ENCODE assay signal across 14 mouse cellular contexts in the genomic region with DNA sequence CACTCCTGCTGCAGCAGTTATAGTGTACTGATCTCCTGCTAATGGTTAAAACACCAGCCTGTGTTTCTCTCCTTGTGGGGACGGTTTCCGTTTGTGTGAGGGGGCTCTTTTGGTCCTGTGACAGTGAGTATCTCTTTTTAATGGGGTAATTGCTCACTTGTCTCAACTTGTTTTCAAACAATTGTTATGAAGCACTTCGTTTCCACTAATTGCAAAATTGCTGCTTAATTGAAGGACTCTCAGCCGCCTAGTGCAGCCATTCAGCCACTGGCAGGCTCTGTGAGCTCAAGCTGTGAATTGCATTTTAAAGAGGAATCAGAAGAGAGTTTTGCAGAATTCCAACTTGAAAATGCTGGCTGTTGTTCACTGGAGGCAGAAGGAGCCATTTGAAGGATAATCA. TPM values are rescaled to one million over a fixed set of nuclear protein-coding genes. Genes with fewer than 3 reads are reported as not detected.
A peak's percentile ranks its signal among the peaks of the same experiment; 100 is the strongest.
DNase-seq lines count a peak whose midpoint lies in the region; ATAC-seq and TF ChIP-seq lines count a peak whose summit lies in the region.
"Had no signal": no experiment of that assay in that cellular context is flagged by ENCODE, and none has a peak within 500 bp of the region (broad histone marks: within the 10 kb centered on the region; RNA-seq: fewer than 3 reads in every experiment).

No protein-coding gene starts in this region.

- intact Hi-C loops in gastrocnemius, adult 2 months (cut with DNase I), result loop anchor here (10.0 kb wide), 1 partner anchor 188 kb away; no protein-coding TSS in a partner anchor

- 3% methylated on average over 4 of the region's 4 CpGs for WGBS in embryonic facial prominence, embryonic 11.5 days
- 3% methylated on average over 4 of the region's 4 CpGs for WGBS in forebrain, postnatal 0 days
- 4% methylated on average over 4 of the region's 4 CpGs for WGBS in midbrain, embryonic 14.5 days
- 38% methylated on average over 4 of the region's 4 CpGs for WGBS in lung, adult 2 months

- no peak for ATAC-seq in embryonic facial prominence, embryonic 11.5 days (replicated peaks; ENCODE audit: insufficient number of reproducible peaks, low FRiP score, low TSS enrichment, low read depth)
- no peak for ATAC-seq in forebrain, postnatal 0 days
- ATAC-seq in midbrain, embryonic 14.5 days (ENCODE audit: low FRiP score, low TSS enrichment), result no peak
- ATAC-seq: liver, postnatal 0 days had no signal

- DNase-seq in brain, embryonic 14.5 days (ENCODE audit: low read depth), result peak; percentile 88
- peak; percentile 36 for DNase-seq in embryonic facial prominence, embryonic 11.5 days (ENCODE audit: low spot score)
- peak; percentile 24 for DNase-seq in forebrain, postnatal 0 days
- DNase-seq in midbrain, embryonic 14.5 days, result peak; percentile 39
- DNase-seq in lung, adult 2 months, result no peak
- DNase-seq in gastrocnemius, adult 2 months, result no peak
- DNase-seq in gastrocnemius, postnatal 4 days (ENCODE audit: low spot score in 2 of 2), result no peak
- DNase-seq: cerebellum, adult 2 months; embryo, embryonic 11 days; heart, adult 11 months; liver, postnatal 0 days had no signal

- H3K36me3 ChIP-seq in embryonic facial prominence, embryonic 11.5 days (replicated peaks; ENCODE audit: control insufficient read depth, insufficient read depth, low read depth, low read length), result no peaks in the 10 kb centered on the region
- H3K36me3 ChIP-seq in forebrain, postnatal 0 days (ENCODE audit: insufficient read depth), result no peaks in the 10 kb centered on the region
- no peaks in the 10 kb centered on the region for H3K36me3 ChIP-seq in midbrain, embryonic 14.5 days (ENCODE audit: control insufficient read depth, insufficient read depth, low read length)
- H3K36me3 ChIP-seq: kidney, embryonic 15.5 days; stomach, embryonic 15.5 days had no signal

- H3K27me3 ChIP-seq in embryonic facial prominence, embryonic 11.5 days (ENCODE audit: control insufficient read depth, insufficient read depth, low read length), result no peaks in the 10 kb centered on the region
- H3K27me3 ChIP-seq in forebrain, postnatal 0 days (ENCODE audit: insufficient read depth, low read length), result peaks cover 38% of the 10 kb centered on the region
- 0 out of 2 replicates have a peak, but pooled peaks cover 4% of the 10 kb centered on the region for H3K27me3 ChIP-seq in midbrain, embryonic 14.5 days (ENCODE audit: control insufficient read depth, insufficient read depth, low read length)

- no peak overlapping the region for H3K27ac ChIP-seq in embryonic facial prominence, embryonic 11.5 days (replicated peaks; ENCODE audit: low read depth, low read length)
- no peak overlapping the region for H3K27ac ChIP-seq in forebrain, postnatal 0 days (ENCODE audit: low read depth, low read length)
- H3K27ac ChIP-seq in midbrain, embryonic 14.5 days (replicated peaks; ENCODE audit: low read depth, low read length), result no peak overlapping the region
- H3K27ac ChIP-seq in gastrocnemius, adult 2 months, result no peak overlapping the region
- H3K27ac ChIP-seq: kidney, embryonic 15.5 days; macrophage; stomach, embryonic 15.5 days had no signal

- H3K4me1 ChIP-seq in embryonic facial prominence, embryonic 11.5 days (ENCODE audit: control insufficient read depth, insufficient read depth, low read length), result no peaks in the 10 kb centered on the region
- 0 out of 2 replicates have a peak, but pooled peaks cover 4% of the 10 kb centered on the region for H3K4me1 ChIP-seq in forebrain, postnatal 0 days (ENCODE audit: insufficient read depth)
- peaks cover 10% of the 10 kb centered on the region for H3K4me1 ChIP-seq in midbrain, embryonic 14.5 days (ENCODE audit: control insufficient read depth, insufficient read depth, low read length)
- no peaks in the 10 kb centered on the region for H3K4me1 ChIP-seq in lung, adult 2 months (ENCODE audit: control insufficient read depth, insufficient read depth, low read length)

- no peak overlapping the region for H3K9ac ChIP-seq in embryonic facial prominence, embryonic 11.5 days (replicated peaks; ENCODE audit: low read length)
- H3K9ac ChIP-seq in forebrain, postnatal 0 days, result no peak overlapping the region
- H3K9ac ChIP-seq in midbrain, embryonic 14.5 days (replicated peaks; ENCODE audit: low read length), result no peak overlapping the region
- H3K9ac ChIP-seq: kidney, embryonic 15.5 days; liver, postnatal 0 days; stomach, embryonic 15.5 days had no signal

- no peaks in the 10 kb centered on the region for H3K9me3 ChIP-seq in embryonic facial prominence, embryonic 11.5 days (replicated peaks; ENCODE audit: control insufficient read depth, low read length)
- no peaks in the 10 kb centered on the region for H3K9me3 ChIP-seq in forebrain, postnatal 0 days (ENCODE audit: low read length)
- H3K9me3 ChIP-seq in midbrain, embryonic 14.5 days (ENCODE audit: control insufficient read depth, low read length), result no peaks in the 10 kb centered on the region
- H3K9me3 ChIP-seq: kidney, embryonic 15.5 days; stomach, embryonic 15.5 days had no signal

- TF ChIP-seq POLR2A in brain, embryonic 14.5 days (IDR thresholded peaks at IDR 0.05; ENCODE audit: borderline replicate concordance, extremely low read depth, insufficient read depth, insufficient read length, poor library complexity, severe bottlenecking), result no peak
- TF ChIP-seq POLR2A in lung, adult 2 months (IDR thresholded peaks at IDR 0.05; ENCODE audit: borderline replicate concordance, extremely low read depth, low read depth, low read length), result no peak

- H3K4me2 ChIP-seq in embryonic facial prominence, embryonic 11.5 days (ENCODE audit: low read depth, low read length), result no peak overlapping the region
- H3K4me2 ChIP-seq in forebrain, postnatal 0 days (ENCODE audit: low read depth), result no peak overlapping the region
- peak overlapping the region; percentile 25; the same call in 1 of the 2 replicates for H3K4me2 ChIP-seq in midbrain, embryonic 14.5 days (ENCODE audit: low read length)
- H3K4me2 ChIP-seq: kidney, embryonic 15.5 days; stomach, embryonic 15.5 days had no signal

- no peak for TF ChIP-seq CTCF in brain, embryonic 14.5 days (IDR thresholded peaks at IDR 0.05; ENCODE audit: borderline replicate concordance, extremely low read depth, insufficient read depth, insufficient read length)
- no peak for TF ChIP-seq CTCF in forebrain, postnatal 0 days (IDR thresholded peaks at IDR 0.05; ENCODE audit: low read depth)
- no peak for TF ChIP-seq CTCF in lung, adult 2 months (IDR thresholded peaks at IDR 0.05; ENCODE audit: insufficient read depth, low read length)
- TF ChIP-seq CTCF in gastrocnemius, adult 2 months (IDR thresholded peaks at IDR 0.05), result no peak

- H3K4me3 ChIP-seq in embryonic facial prominence, embryonic 11.5 days (ENCODE audit: low read depth, low read length), result no peak overlapping the region
- no peak overlapping the region for H3K4me3 ChIP-seq in forebrain, postnatal 0 days (ENCODE audit: low read depth, low read length)
- no peak overlapping the region for H3K4me3 ChIP-seq in midbrain, embryonic 14.5 days (replicated peaks; ENCODE audit: low read depth, low read length)
- H3K4me3 ChIP-seq in lung, adult 2 months (replicated peaks; ENCODE audit: extremely low read depth, low read depth, low read length), result no peak overlapping the region
- H3K4me3 ChIP-seq in gastrocnemius, adult 2 months, result no peak overlapping the region
- H3K4me3 ChIP-seq: kidney, embryonic 15.5 days; stomach, embryonic 15.5 days had no signal

RNA-seq across cellular contexts. Expression of a gene that starts 22.7 kb away (rescaled TPM):
- 1.7 and 2.3 TPM in 2 replicates for polyA plus RNA-seq in brain, embryonic 14.5 days (2012; rRNA removed)
- 6.6 and 7.9 TPM in 2 replicates for polyA plus RNA-seq in embryonic facial prominence, embryonic 11.5 days (2014; fragmentation: Nextera tagmentation; extraction: Ambion mirVana)
- total RNA-seq in forebrain, postnatal 0 days (2014; rRNA removed), result 4.6 and 8.0 TPM in 2 replicates
- 3.6 and 6.0 TPM in 2 replicates for polyA plus RNA-seq in forebrain, postnatal 0 days (2015; fragmentation: Nextera tagmentation; extraction: Ambion mirVana)
- polyA plus RNA-seq in midbrain, embryonic 14.5 days (2014; fragmentation: Nextera tagmentation; extraction: Ambion mirVana), result 5.2 and 6.3 TPM in 2 replicates
- polyA plus RNA-seq in lung, adult 2 months (2012; rRNA removed), result 4.7 and 4.8 TPM in 2 replicates
- total RNA-seq in gastrocnemius, adult 2 months (2021), result under 1 TPM; 0.50 to 0.84 TPM
- under 1 TPM; 0.64 to 0.93 TPM for total RNA-seq in gastrocnemius, postnatal 4 days (2021)
- polyA plus RNA-seq: macrophage had no signal

Comparison
In these comparisons a context has a peak if more than half of its experiments do, and no peak if none do; other contexts are left out.
1. DNase-seq: peak in brain, embryonic 14.5 days (single experiment), embryonic facial prominence, embryonic 11.5 days (single experiment), forebrain, postnatal 0 days (single experiment) and midbrain, embryonic 14.5 days (single experiment); none in lung, adult 2 months (single experiment), gastrocnemius, adult 2 months (single experiment) and gastrocnemius, postnatal 4 days (0 of 2).